Mouse (Mus musculus) bone marrow macrophage, adult 2 months (primary cell): Measurements from ENCODE around the gene Shtn1.

Experiments used
- CTCF ChIP-seq: IDR thresholded peaks from 2 replicates; pipeline ENCODE4 v1.5.1; 2012; ENCODE audit warnings: low read depth, mild to moderate bottlenecking, low read length, moderate library complexity
- POLR2A ChIP-seq: IDR thresholded peaks from 2 replicates; pipeline ENCODE4 v1.6.1; 2012; ENCODE audit warnings: mild to moderate bottlenecking, low read depth, low read length, borderline replicate concordance

GRCm38 (mm10) chr19:58931081-58931800, 144.7 kb downstream of the Shtn1 start:
- no peak for TF ChIP-seq CTCF
- no peak for TF ChIP-seq POLR2A
